Mouse (Mus musculus): ENCODE measurements around the gene Gckr.

Gene Gckr

DNA sequence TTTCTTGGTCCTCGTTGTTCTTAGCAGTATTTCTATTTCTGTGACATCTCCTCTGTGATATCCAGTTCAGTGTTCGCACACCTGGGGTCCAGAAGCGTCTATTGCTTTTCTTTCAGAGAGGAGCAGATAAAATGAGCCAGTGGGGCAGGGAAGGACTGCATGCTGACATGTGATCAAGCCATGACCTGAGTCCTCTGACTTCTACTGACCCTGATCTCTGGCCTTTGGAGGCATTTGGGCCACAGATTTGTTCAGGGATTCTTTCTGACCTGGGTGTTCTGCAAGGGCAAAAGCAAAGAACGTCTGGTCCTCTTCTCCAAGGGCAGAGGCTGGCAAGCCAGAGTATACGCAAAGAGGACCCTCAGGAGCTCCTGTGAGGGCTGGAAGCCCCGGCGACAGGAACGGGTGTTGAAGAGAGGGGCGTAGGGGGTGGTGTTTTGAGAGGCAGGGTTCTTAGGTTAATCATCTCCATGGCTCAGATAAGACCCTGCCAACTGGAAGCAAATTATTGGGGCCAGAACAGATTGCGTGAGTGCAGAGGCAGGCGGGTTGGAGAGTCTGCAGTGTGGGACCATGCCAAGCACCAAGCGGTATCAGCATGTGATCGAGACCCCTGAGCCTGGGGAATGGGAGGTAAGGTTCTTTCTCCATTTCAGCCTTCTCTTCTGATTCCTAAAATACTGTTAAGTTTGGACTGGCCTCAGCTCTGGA lies at the start of gene Gckr:
TSS of gene Gckr (plus strand) at position 397 of the 711 bp plus-strand sequence.
- no peak for DNase-seq

DNA sequence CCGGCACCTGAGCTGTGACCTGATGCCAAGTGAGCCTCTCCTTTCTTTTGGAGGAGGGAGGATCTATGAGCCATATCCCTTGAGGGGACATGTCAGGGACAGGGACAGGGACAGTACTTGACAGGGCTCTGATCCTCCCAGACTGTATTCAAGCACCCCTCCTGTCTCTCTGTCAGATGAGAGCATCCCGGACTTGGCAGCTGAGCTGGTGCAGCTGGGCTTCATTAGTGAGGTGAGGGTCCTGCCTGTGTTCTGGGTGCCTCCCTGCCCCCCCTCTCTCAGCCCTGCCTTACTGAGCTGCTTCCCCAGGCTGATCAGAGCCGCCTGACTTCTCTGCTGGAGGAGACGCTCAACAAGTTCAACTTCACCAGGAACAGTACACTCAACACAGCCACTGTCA lies 46.5 kb upstream of the Gckr start:
- no peak for DNase-seq

DNA sequence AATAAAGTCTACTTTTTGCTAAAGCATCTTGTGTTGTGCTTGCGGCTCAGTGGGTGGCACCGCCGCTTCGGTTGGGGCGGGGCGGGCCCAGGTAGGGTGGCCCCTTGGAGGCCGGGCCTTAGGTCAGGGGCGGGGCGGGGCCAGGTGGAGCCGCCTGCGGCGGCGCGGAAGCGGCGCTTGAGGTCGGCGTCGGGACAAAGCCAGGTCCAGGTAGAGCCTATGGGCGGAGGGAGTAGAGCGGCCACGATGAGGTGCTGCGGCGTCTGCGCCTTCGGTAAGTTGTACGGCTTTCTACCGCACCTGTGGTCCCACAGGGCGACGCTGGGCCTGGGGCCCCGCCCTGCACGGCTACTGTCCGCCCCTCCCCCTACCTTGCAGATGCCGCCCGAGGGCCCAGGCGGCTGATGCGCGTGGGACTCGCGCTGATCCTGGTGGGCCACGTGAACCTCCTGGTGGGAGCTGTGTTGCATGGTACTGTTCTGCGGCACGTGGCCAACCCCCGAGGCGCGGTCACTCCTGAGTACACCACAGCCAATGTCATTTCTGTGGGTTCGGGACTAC lies 45.6 kb upstream of the Gckr start, which contains the start of gene Krtcap3:
TSS of gene Krtcap3 (plus strand) at position 151 of the 561 bp plus-strand sequence.
- peak; percentile 42 for DNase-seq

DNA sequence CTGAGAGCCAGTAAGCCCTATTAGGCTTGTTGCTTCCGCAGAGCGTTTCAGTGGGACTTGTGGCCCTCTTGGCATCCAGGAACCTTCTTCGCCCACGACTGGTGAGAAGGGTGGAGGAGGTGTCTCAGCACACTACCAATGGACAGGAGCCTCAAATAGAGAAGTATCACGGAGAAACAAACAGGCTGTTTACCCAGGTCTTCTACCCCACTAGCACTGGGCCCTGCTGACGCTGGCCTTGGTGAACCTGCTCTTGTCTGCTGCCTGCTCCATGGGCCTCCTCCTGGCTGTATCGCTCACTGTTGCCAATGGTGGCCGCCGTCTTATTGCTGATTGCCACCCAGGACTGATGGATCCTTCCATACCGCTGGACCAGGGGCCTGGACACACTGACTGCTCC lies 45.1 kb upstream of the Gckr start:
- DNase-seq, result no peak

DNA sequence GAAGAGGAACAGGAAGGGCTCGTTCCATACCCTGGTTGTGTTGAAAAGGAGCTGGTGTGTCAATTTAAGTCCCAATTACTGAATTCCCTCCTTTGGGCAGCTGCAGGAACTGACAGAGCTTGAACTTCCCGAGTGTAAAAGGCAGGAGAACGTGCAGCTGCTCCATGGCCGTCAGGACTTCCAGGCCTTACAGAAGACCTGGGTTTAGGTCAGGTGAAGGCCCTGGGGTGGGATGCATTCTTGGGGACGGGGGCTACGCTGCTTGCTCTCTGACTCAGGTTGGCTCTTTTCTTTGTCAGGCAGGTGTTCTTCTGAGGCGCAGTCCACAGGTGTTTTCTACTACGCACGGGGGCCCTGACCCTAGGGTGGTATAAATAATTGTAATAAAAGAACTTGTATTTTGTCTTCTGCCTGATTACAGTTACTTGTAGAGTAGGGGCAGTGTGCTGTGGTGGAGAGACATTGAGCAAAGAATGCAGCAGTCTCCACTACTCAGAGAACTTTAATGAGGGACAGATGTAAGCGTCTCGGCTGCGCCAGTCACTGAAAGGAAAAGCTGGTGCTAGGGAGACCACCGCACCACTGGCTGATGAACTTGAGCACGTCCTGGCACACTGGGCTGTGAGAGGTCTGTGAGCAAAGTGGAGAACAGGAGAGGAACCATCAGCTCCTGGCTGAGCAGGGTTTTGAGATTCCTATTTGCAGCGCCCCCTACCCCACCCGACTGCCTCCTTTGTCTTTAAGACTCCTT lies 44.3 kb upstream of the Gckr start:
- no peak for DNase-seq

DNA sequence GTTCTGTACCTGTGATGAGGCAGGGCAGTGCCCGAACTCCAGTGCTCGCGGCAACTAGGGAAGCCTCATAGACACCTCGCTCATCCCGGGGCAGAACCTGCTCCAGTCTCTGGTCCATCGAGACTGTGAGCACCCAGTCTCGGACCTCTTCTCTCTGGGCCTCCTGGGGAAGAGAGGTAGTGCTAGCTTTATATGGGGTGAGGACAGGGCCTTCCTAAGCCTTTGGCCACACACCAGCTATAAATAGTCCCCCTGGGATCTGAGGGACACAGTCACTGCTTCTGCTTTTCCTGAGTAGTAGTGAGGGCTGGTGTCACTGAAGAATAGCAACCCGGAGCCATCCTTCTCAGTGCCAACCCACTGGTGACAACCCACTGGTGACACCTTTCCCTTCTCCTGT lies 43.4 kb upstream of the Gckr start:
- DNase-seq, result no peak

DNA sequence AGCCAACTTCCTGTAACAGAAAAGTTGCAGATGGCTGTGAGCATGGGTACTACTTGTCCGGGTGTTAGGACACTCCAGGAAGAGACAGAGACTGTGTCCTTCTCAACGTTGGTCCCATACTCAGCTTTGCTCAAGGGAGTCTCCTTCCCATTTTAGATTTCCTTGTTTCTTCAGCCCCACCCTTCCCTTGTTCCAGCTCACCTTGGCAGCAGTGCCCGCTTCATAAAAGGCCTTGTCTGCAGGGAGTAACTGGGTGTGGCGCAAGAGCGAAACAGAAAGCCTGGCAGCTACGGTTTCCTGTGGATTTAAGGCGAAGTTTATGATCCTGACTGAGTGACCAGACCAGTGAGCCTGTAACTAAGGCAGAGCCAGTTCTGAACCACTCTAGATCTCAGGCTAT lies 42.8 kb upstream of the Gckr start:
- no peak for DNase-seq

DNA sequence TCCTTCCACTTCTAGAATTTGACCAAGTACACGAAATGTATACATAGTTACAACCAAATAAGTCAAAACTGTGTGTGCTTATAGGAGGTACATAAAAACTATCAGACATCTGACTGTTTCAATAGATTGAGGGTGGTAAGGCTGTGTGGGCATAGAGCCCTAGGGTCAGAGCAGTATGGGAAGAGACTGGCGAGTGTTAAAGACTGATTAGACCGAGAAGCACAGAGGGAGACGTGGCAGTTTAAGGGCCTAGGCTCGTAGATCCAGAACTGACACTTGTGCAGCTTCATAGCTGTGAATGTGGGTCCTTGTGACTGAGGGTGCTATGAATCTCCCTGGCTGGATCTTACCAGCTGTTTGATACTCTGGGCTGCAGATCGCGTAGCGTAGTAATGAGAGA lies 42.3 kb upstream of the Gckr start:
- no peak for DNase-seq

DNA sequence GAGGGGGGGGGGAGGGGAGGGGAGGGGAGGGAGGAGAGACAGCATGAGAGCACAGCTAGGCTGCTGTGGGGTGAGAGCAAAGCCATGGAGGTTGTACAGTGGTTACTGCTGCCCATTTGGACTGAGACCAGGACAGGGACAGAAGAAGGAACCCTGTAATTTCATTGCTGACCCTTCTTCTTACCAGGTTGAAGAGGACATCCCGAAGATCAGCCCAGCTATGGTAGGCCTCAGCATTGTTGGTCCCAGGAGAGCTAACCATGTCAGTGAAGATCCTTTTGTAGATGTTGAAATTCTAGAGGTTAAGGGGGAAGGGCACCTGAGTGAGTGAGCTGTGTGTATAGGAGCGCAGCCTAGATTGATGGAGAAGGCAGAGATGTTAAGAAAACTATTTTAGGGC lies 41.9 kb upstream of the Gckr start:
- no peak for DNase-seq

DNA sequence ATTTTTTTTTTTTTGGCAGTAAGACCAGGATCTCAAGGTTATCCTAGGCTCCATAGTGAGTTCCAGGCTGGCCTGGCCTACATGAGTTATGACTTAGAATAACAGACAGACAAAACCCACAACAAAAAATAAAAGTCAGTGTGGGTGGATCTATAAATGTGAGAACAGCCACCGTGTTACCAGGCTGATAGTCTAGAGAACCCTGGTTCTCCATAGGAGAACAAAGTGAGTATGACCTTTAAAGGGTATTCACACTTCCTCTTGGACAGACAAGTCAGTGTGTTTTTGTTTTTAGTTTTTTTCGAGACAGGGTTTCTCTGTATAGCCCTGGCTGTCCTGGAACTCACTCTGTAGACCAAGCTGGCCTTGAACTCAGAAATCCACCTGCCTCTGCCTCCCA lies 41.3 kb upstream of the Gckr start:
- DNase-seq, result no peak

DNA sequence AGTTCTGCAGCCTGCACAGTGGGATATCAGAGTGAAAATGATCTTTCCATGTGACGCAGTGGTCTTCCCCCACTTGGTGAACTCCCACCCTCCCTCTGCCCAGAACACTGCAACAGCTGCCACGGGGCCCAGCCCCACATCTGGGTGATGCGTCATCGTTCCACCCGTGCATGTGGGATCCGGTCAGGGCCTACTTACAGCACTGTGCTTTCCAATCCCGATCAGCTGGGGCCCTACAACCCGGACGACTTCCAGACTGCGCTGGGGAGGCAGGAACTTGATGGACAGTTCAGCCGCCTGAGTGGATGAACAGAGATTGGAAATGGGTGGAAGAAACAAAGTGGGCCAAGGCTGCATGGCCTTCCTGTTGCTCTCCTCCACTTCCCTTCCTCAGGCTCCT lies 39.6 kb upstream of the Gckr start:
- DNase-seq, result no peak

DNA sequence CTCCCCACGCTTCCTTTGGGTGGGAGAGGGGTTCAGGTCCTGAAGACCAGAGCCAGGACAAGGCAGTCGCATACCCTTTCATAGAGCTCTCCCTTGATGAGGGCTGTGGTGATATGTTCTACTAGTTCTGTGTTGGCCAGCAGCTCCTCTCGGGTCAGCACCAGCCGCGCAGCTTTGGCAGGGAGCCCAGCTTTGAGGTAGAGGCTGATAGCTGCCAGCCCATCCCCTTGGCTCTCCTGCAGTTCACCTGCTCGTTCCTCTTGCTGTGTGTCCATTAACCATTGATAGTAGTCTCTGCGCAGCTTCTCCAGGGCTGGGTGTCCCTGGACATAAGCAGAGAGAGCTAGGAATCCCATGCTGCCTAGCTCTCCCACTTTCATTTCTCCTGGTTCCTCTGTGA lies 31.1 kb upstream of the Gckr start:
- DNase-seq, result no peak

DNA sequence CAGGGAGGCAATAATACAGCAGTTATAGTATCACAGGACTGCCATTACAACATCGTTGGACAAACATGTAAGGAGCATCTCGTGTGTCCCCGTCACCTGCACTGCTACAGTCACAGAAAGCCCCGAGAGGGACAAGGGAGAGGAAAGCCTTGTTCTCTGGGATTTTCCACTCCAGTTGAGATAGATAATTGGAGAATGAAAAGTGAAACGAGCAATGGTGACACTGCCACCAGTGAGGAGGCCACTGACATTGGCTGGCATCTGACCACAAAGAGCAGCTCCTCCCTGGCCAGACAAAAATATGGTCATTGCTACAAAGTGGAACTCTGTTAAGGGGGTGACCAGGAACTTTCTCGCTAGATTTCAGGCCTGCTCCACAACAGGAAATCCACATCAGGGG lies 29.6 kb upstream of the Gckr start:
- no peak for DNase-seq

DNA sequence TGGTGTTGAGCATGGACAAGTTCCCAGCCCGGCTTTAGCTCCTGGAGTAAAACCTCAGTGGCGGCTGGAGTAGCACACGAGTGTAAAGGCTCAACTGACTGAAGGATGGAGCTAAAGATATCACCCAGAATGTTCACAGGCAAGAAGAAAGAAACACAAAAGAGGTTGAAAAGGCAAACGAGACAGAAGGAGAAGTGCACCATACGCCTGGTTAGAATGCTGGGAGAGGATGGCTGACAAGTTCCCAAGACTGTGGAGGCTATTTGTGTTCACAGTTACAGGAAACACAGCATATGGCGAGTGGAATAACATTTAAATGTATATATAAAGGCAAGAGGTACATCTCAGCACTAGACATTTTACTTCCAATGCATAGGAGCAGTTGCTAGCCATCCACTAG lies 24.2 kb upstream of the Gckr start:
- DNase-seq, result no peak

DNA sequence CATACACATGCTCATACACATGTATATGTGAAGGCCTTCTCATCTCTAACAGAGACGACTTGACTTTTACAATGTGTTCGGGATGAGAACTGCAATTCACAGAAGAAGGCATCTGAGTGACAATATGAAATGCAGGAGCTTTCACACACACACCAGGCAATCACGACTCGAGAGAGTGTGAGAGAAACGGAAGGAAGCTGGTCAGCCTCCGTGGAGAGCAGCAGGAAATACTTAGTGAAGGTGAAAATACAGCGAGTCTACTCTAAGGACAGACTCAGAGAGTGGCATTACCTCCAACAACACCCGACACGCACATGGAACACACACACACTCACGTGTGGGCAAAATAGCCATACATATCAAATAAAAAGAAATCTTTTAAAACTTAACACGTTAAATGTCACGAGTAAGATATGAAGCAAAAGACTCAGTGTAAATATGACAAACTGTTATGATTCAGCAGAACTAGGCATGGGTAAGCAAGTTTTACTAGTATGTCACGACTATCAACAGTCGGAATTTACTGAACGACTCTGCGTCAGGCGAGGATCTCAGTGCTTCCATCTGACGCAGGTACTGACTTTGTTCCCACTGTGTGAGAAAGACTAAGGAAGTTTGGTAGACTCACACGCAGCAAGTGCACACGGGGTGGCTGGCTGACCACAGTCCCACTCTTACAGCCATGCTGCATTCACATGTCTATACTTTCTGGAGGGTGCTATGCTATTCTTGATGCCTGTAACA lies 17.8 kb upstream of the Gckr start:
- no peak for DNase-seq

DNA sequence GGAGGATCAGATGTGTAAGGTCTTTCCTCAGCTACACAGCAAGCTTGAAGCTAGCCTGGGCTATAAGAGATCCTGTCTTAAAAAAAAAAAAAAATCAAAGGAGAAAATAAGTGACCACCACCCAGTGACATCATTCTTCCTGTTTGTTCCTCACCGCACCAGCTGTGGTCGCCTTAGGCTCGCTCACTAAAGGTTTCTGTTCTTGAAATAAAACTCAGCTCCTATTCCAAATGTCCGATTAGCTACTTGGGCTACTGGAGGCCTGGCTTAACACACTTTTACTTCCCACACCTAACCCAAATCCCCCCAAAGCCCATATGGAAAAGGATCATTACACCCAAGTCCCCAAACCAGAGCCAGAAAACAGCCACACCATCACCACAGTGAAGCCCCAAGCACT lies 9.0 kb upstream of the Gckr start:
- no peak for DNase-seq

DNA sequence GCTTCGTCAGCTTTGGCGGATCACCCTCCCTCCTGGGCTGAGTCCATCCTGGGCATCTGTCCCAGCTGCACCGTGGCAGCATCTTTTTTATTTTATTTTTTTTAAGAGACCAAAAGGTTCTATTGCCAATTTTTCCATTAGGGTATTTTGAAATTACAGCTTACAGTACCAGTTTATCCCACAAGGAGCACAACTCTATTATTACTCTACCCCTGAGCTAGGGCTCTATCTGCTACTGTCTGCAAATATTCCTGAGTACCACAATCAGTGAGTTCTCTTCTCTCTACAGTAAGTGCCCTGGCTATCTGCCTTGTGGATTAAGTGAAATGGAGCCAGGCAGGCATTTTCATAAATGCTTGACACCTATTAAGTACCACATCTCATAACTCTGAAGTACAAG lies 8.6 kb upstream of the Gckr start:
- DNase-seq, result no peak

DNA sequence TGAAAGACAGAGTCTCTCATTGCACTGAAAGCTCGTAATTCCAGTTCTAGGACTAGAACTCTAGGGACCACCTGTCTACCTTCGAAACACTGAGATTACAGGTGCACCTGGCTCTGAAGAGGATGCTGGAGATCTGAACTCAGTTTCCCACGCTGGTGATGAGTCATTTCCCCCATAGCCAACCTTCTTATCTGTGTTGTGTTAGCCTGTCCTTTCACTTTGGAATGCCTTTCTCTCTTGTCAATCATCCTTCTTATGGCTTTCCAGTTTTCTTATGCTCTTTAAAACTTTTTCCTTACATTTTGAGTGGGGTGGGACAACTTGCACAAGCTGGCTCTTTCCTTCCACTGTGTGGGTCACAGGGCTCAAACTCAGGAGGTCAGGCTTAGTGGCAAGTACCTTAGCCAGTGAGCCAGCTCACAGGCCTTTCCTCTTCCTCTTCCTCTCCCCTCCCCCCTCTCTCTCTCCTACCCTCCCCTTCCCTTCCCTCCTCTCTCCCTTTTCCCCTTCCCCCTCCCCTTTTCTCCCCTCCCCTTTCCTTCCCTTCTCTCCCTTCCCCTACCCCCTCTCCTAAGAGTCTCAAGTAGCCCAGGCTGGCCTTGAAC lies 7.5 kb upstream of the Gckr start:
- no peak for DNase-seq

DNA sequence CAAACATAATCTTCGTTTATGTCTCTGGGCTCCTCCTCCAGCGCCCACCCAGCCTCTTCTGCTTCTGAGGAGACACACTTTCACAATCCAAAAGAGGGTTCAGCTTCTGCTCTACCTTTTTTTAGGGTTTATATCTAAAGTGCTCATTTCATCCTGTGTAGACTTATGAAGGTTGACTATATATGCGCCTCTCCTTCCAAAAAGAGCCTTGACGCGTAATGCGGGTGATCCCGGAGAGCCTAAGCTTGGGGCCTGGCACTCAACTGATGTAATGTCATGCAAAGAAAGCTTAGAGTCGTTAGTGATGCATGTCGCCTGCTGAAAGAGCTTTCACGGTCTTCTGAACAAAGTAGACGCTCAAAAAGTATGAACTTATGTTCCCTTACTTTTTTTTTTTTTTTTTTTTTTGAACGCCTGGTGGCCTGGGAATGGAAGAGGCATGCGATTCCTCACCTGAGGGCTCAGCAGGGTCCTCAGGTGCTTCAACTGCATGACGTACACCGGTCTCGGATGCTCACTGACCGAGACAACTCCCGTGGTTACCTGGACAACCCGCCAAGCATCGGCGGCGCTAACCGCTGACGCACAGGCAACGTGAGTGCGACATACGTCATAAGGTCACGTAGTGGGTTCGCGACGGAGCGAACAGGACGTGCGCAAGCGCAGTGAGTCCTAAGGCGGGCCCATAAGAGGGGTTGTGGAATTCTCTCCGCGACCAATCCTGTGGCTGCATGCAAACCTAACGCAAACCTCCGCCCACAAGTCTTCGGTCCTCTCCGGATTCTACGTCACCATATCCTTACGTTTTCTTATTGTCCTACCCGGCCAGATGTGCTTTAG lies 6.5 kb upstream of the Gckr start, which contains the start of gene Ift172:
TSS of gene Ift172 (minus strand) at position 596 of the 840 bp plus-strand sequence.
- DNase-seq, result peak; percentile 98

DNA sequence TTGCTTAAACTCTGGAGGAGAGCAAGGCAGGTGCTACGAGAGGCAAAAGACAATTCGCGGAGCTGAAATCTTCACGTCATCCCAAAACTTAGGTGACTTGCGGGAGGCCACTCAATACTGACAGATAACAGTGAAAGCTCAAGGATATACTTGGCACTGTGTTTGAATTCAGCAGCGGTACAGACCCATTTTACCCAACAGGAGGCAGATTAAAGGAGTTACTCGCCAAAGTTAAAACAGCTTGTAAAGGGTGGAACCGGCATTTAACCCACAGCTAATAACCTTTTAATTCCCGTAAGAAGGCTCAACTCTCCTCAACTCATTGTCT lies 5.9 kb upstream of the Gckr start:
- DNase-seq, result no peak

DNA sequence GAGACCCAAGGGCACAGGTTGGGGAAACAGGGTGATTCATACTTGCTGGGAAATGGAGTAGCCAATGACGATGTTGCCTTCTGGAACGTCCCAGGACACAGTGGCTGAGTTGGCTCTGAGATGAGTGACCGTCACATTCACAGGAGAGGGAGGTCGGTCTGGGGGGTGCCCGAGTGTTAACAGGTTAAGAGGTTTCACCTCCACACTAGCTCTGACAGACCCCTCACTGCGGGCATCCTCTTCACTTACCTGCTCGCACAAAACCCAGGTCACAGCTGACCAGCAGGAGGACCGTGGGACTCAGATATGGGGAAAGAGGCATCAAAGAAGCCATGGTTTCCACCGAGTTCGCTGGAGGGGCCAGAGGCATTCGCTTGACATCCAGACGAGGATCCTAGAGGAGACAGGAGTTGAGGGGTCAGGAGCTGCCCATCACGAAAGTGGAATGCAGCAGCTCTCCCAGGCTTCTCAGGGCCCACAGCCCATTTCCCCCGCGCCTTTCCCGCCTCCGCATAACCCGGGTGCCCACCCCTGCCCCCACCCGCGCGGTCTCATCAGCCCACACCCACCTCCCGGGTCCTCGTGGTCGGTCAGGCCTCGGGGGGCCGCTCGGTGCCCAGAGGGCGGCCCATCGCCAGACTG lies 2.2 kb upstream of the Gckr start:
- DNase-seq, result peak; percentile 44

All from cerebellum, adult 9-11 months (tissue).